Mouse (Mus musculus): ENCODE data around the gene Sema6b. TPM values are rescaled to one million over a fixed set of nuclear protein-coding genes. Genes with fewer than 3 reads are reported as not detected.

Sema6b gene
- polyA plus RNA-seq, 1 experiment from 2014 or later, result 12.7 TPM

GRCm38 (mm10) chr17:56136558-56136957 is 3.6 kb downstream of the Sema6b start:
- Histone ChIP-seq H3K27me3 (replicated peaks; ENCODE audit: control insufficient read depth, insufficient read depth, low read length) (no peaks in the 10 kb centered on the region), H3K27ac (ENCODE audit: low read depth, low read length) (no peak overlapping the region), H3K4me3 (ENCODE audit: low read length) (no peak overlapping the region), H3K9me3 (ENCODE audit: control insufficient read depth, low read length) (no peaks in the 10 kb centered on the region), H3K4me1 (ENCODE audit: control insufficient read depth, insufficient read depth, low read depth, low read length) (peaks cover 32% of the 10 kb centered on the region), H3K36me3 (ENCODE audit: control insufficient read depth, insufficient read depth, low read length) (no peaks in the 10 kb centered on the region), H3K4me2 (ENCODE audit: low read length) (no peak overlapping the region), H3K9ac (ENCODE audit: low read depth, low read length) (no peak overlapping the region)
- ATAC-seq, result no peak
- WGBS, result 82% methylated on average over 7 of the region's 7 CpGs

- peaks cover 7% of the 10 kb centered on the region for H3K36me3 ChIP-seq (ENCODE audit: control insufficient read depth, insufficient read depth, low read length)
- no peaks in the 10 kb centered on the region for H3K9me3 ChIP-seq (ENCODE audit: control insufficient read depth, low read length)
- WGBS, result 2% methylated on average over 27 of the region's 27 CpGs
- peak overlapping the region; percentile 7; the same call in 1 of the 2 replicates for H3K4me3 ChIP-seq (ENCODE audit: low read length)
- H3K27ac ChIP-seq (ENCODE audit: low read depth, low read length), result no peak overlapping the region
- no peaks in the 10 kb centered on the region for H3K27me3 ChIP-seq (replicated peaks; ENCODE audit: control insufficient read depth, insufficient read depth, low read length)
- peak overlapping the region; percentile 47 for H3K4me2 ChIP-seq (ENCODE audit: low read length)
- ATAC-seq, result 0 out of 2 replicates have a peak, but pooled peaks have one; percentile 0
- H3K4me1 ChIP-seq (ENCODE audit: control insufficient read depth, insufficient read depth, low read depth, low read length), result peaks cover 27% of the 10 kb centered on the region
- no peak overlapping the region for H3K9ac ChIP-seq (ENCODE audit: low read depth, low read length)
Measured at GRCm38 (mm10) chr17:56134463-56134971, 5.6 kb downstream of the Sema6b start.

- Histone ChIP-seq H3K27ac (ENCODE audit: low read depth, low read length) (peak overlapping the region; percentile 68), H3K4me1 (ENCODE audit: control insufficient read depth, insufficient read depth, low read depth, low read length) (peaks cover 22% of the 10 kb centered on the region), H3K36me3 (ENCODE audit: control insufficient read depth, insufficient read depth, low read length) (peaks cover 12% of the 10 kb centered on the region), H3K27me3 (replicated peaks; ENCODE audit: control insufficient read depth, insufficient read depth, low read length) (no peaks in the 10 kb centered on the region), H3K4me3 (ENCODE audit: low read length) (no peak overlapping the region), H3K4me2 (ENCODE audit: low read length) (peak overlapping the region; percentile 47), H3K9ac (ENCODE audit: low read depth, low read length) (no peak overlapping the region; the same call in 1 of the 2 replicates), H3K9me3 (ENCODE audit: control insufficient read depth, low read length) (no peaks in the 10 kb centered on the region)
- 27% methylated on average over 17 of the region's 21 CpGs for WGBS
- peak; percentile 28; the same call in 1 of the 2 replicates for ATAC-seq
Measured at GRCm38 (mm10) chr17:56133457-56134363, 6.4 kb downstream of the Sema6b start.

- 7% methylated on average over 14 of the region's 14 CpGs for WGBS
Measured at GRCm38 (mm10) chr17:56132661-56133060, 7.5 kb downstream of the Sema6b start.

GRCm38 (mm10) chr17:56131814-56132213 is 8.3 kb downstream of the Sema6b start:
- WGBS, result 38% methylated on average over 7 of the region's 7 CpGs
- Histone ChIP-seq H3K4me3 (ENCODE audit: low read length) (no peak overlapping the region), H3K4me1 (ENCODE audit: control insufficient read depth, insufficient read depth, low read depth, low read length) (peaks cover 8% of the 10 kb centered on the region; the same call in 1 of the 2 replicates), H3K9ac (ENCODE audit: low read depth, low read length) (no peak overlapping the region), H3K27me3 (replicated peaks; ENCODE audit: control insufficient read depth, insufficient read depth, low read length) (no peaks in the 10 kb centered on the region), H3K9me3 (ENCODE audit: control insufficient read depth, low read length) (no peaks in the 10 kb centered on the region), H3K27ac (ENCODE audit: low read depth, low read length) (no peak overlapping the region), H3K4me2 (ENCODE audit: low read length) (no peak overlapping the region), H3K36me3 (ENCODE audit: control insufficient read depth, insufficient read depth, low read length) (peaks cover 22% of the 10 kb centered on the region)
- ATAC-seq, result peak; percentile 25

More at GRCm38 (mm10) chr17:56132661-56133060, 7.5 kb downstream of the Sema6b start:
- Histone ChIP-seq H3K9me3 (ENCODE audit: control insufficient read depth, low read length) (no peaks in the 10 kb centered on the region), H3K36me3 (ENCODE audit: control insufficient read depth, insufficient read depth, low read length) (peaks cover 14% of the 10 kb centered on the region), H3K27ac (ENCODE audit: low read depth, low read length) (no peak overlapping the region), H3K4me2 (ENCODE audit: low read length) (no peak overlapping the region), H3K27me3 (replicated peaks; ENCODE audit: control insufficient read depth, insufficient read depth, low read length) (no peaks in the 10 kb centered on the region), H3K4me1 (ENCODE audit: control insufficient read depth, insufficient read depth, low read depth, low read length) (peaks cover 12% of the 10 kb centered on the region), H3K9ac (ENCODE audit: low read depth, low read length) (no peak overlapping the region), H3K4me3 (ENCODE audit: low read length) (no peak overlapping the region)
- ATAC-seq, result no peak

- ATAC-seq, result no peak
- Histone ChIP-seq H3K27me3 (replicated peaks; ENCODE audit: control insufficient read depth, insufficient read depth, low read length) (no peaks in the 10 kb centered on the region), H3K27ac (ENCODE audit: low read depth, low read length) (no peak overlapping the region), H3K4me2 (ENCODE audit: low read length) (no peak overlapping the region), H3K4me3 (ENCODE audit: low read length) (no peak overlapping the region), H3K4me1 (ENCODE audit: control insufficient read depth, insufficient read depth, low read depth, low read length) (peaks cover 8% of the 10 kb centered on the region; the same call in 1 of the 2 replicates), H3K36me3 (ENCODE audit: control insufficient read depth, insufficient read depth, low read length) (peaks cover 29% of the 10 kb centered on the region), H3K9ac (ENCODE audit: low read depth, low read length) (no peak overlapping the region), H3K9me3 (ENCODE audit: control insufficient read depth, low read length) (no peaks in the 10 kb centered on the region)
- whole genome bisulfite sequencing, result 95% methylated on average over 10 of the region's 10 CpGs
Measured at GRCm38 (mm10) chr17:56131136-56131535, 9.0 kb downstream of the Sema6b start.

GRCm38 (mm10) chr17:56128246-56128645 is 11.9 kb downstream of the Sema6b start:
- 72% methylated on average over 15 of the region's 15 CpGs for WGBS
- Histone ChIP-seq H3K9ac (ENCODE audit: low read depth, low read length) (no peak overlapping the region), H3K27ac (ENCODE audit: low read depth, low read length) (no peak overlapping the region), H3K4me3 (ENCODE audit: low read length) (no peak overlapping the region), H3K27me3 (replicated peaks; ENCODE audit: control insufficient read depth, insufficient read depth, low read length) (peaks cover 11% of the 10 kb centered on the region), H3K36me3 (ENCODE audit: control insufficient read depth, insufficient read depth, low read length) (peaks cover 50% of the 10 kb centered on the region), H3K4me1 (ENCODE audit: control insufficient read depth, insufficient read depth, low read depth, low read length) (no peaks in the 10 kb centered on the region; the same call in 1 of the 2 replicates), H3K9me3 (ENCODE audit: control insufficient read depth, low read length) (peaks cover under 1% of the 10 kb centered on the region; the same call in 1 of the 2 replicates), H3K4me2 (ENCODE audit: low read length) (no peak overlapping the region)
- ATAC-seq, result no peak

- Histone ChIP-seq H3K9ac (ENCODE audit: low read depth, low read length) (no peak overlapping the region), H3K4me1 (ENCODE audit: control insufficient read depth, insufficient read depth, low read depth, low read length) (no peaks in the 10 kb centered on the region; the same call in 1 of the 2 replicates), H3K4me3 (ENCODE audit: low read length) (no peak overlapping the region), H3K9me3 (ENCODE audit: control insufficient read depth, low read length) (peaks cover 14% of the 10 kb centered on the region), H3K36me3 (ENCODE audit: control insufficient read depth, insufficient read depth, low read length) (peaks cover 60% of the 10 kb centered on the region), H3K4me2 (ENCODE audit: low read length) (no peak overlapping the region), H3K27ac (ENCODE audit: low read depth, low read length) (no peak overlapping the region), H3K27me3 (replicated peaks; ENCODE audit: control insufficient read depth, insufficient read depth, low read length) (peaks cover 31% of the 10 kb centered on the region)
- WGBS, result 78% methylated on average over 11 of the region's 11 CpGs
- no peak for ATAC-seq
Measured at GRCm38 (mm10) chr17:56126175-56126574, 14.0 kb downstream of the Sema6b start.

- Histone ChIP-seq H3K4me1 (ENCODE audit: control insufficient read depth, insufficient read depth, low read depth, low read length) (no peaks in the 10 kb centered on the region; the same call in 1 of the 2 replicates), H3K36me3 (ENCODE audit: control insufficient read depth, insufficient read depth, low read length) (peaks cover 52% of the 10 kb centered on the region), H3K9ac (ENCODE audit: low read depth, low read length) (no peak overlapping the region), H3K4me2 (ENCODE audit: low read length) (no peak overlapping the region), H3K4me3 (ENCODE audit: low read length) (no peak overlapping the region), H3K27ac (ENCODE audit: low read depth, low read length) (no peak overlapping the region), H3K27me3 (replicated peaks; ENCODE audit: control insufficient read depth, insufficient read depth, low read length) (peaks cover 33% of the 10 kb centered on the region), H3K9me3 (ENCODE audit: control insufficient read depth, low read length) (peaks cover 14% of the 10 kb centered on the region)
- WGBS, result 84% methylated on average over 4 of the region's 4 CpGs
- no peak for ATAC-seq
Measured at GRCm38 (mm10) chr17:56125276-56125630, 14.9 kb downstream of the Sema6b start.

All from hindbrain, embryonic 16.5 days (tissue).